Mouse (Mus musculus) bone marrow, adult 2 months (tissue): ENCODE results near the gene Sbsn.

ENCODE experiments used
- CTCF ChIP-seq: fragments of 200-500 bp; IDR thresholded peaks from 2 replicates; pipeline ENCODE4 v1.5.1; 2011; ENCODE audit warnings: low read length, control low read depth; ENCODE audit not compliant: control insufficient read depth, insufficient read depth
- POLR2A ChIP-seq: fragments of 200-500 bp; IDR thresholded peaks from 2 replicates; pipeline ENCODE4 v1.6.1; 2011; ENCODE audit warnings: low read depth, mild to moderate bottlenecking, control low read depth, low read length, borderline replicate concordance; ENCODE audit not compliant: control insufficient read depth

DNA sequence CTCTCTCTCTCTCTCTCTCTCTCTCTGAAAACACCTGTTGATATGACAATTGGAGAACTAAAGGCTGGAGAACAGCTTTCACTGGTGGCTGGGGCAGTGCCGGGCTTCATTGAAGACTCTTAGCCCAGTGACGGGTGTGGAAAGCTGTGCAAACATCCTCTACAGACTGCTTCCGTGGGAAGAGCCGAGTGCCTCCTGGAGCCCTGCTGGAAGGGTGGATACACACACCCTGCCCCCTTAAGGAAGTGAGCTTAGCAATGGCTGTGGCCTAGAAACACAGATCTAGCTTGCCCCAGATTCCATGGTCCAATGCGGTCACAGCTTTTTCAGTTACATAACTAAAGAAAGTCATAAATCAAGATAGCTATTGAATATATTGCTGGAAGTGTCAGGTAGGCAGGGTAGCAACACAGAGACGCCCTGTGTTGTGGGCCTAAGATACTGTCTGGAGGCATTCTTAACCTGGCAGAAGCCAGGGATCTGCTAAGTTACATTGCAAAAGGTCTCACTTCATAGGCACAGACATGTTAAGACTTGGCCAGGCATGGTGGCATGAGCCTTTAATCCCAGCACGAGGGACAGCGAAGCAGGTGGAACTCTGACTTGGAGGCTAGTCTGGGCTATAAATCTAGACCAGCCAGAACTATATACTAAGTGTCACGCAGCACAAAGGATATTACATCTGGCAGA, 52.9 kb downstream of the Sbsn start:
- TF ChIP-seq POLR2A (no peak), CTCF (no peak)
